Mouse (Mus musculus): ENCODE data around the gene Olfr1496. TPM values are rescaled to one million over a fixed set of nuclear protein-coding genes. Genes with fewer than 3 reads are reported as not detected.

Olfr1496 gene
- not detected for polyA plus RNA-seq (2017; shearing (Covaris generic))

DNA sequence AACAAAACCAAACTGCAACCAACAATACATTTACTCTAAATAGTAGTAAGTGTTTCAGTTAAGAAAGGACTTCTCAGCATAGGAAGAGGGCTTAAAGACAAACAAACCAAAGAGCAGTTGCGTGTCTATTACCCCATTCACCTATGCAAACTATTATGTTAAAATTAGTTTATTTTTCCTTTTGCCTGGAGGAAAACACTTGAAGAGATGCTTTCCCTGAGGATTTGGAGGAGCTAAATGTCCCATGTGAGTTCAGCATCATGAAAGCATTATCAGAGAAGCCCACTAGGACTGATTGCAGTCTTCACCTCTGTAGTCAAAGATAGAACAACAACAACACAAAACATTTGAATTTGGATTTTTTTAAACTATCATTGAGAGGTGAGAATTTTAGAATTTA is at the start of gene Olfr1496:
Gene Olfr1496 (plus strand): TSS at position 301 of the 400 bp plus-strand sequence.

DNA sequence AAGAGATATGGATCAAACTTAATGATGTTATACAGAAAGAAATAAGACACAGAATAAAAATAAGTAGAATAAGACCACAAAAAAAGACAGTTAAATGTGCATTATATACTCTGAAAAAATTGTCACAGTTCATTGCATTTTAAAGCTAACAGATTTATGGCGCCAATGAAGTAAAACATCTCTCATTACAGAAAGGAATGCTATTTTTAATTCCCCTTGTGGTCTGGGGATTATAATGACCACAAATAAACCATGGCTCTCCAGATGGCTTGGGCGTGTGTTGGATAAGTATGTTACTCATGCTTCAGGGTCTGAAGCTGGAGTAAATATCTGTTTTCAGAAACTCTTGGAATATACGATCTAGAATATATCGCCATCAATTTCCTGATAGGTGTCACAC is 38.2 kb upstream of the Olfr1496 start, which contains the start of gene Olfr1494:
Gene Olfr1494 (plus strand): TSS at position 301 of the 400 bp plus-strand sequence.

GRCm38 (mm10) chr19:13764306-13764705 is 13.4 kb upstream of the Olfr1496 start, which contains the start of gene Olfr1495:
Gene Olfr1495, plus strand, starts transcription at chr19:13764606.

GRCm38 (mm10) chr19:13798102-13798501 is 20.4 kb downstream of the Olfr1496 start, which contains the start of gene Olfr1497:
Gene Olfr1497, minus strand, starts transcription at chr19:13798202.

DNA sequence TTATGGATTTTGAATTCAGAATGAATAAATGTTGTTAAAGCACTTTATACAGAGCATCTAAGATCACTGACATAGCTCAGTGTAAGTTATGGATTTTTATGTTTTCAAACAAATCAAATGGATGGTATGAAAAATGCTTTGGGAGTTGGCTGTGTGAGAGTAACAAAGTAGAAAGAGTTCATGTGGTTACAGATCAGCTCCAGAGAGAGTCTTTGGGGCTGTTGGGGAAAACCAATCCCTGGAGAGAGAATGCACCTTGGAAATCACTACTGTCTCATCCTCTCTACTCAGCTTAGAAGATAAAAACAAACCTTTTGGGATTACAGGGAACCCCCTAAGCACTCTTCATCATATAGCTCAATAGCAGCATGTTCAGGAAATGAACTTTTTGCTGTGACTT is 41.7 kb downstream of the Olfr1496 start, which contains the start of gene Olfr1499:
Gene Olfr1499 (minus strand): TSS at position 101 of the 400 bp plus-strand sequence.

DNA sequence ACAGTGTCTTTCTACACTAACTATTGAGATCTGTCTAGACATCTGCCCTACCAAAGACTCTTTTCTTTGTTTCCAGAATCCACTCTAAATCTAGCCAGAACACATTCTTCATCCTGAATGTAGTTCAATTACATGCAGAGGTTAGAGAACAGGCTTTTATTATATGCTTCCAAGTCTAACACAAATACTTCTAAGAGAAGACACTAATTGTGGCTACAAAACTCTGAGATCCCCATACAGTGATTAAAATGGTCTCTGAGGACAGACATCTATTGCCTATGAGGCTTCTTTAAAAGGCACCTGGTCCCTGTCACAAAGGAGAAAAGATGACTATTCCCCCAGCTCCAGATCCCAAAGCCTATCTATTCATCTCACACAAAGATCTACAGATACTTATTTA is 52.7 kb downstream of the Olfr1496 start, which contains the start of gene Olfr1500:
Gene Olfr1500 (minus strand): TSS at position 101 of the 400 bp plus-strand sequence.

Other genes starting within 250 kb of the Olfr1496 start
- not detected for gene Olfr1480, start 250.0 kb upstream of the Olfr1496 start, polyA plus RNA-seq (2017; shearing (Covaris generic))
- not detected for gene Olfr1484, start 194.4 kb upstream of the Olfr1496 start, polyA plus RNA-seq (2017; shearing (Covaris generic))
- gene Olfr1487, start 160.5 kb upstream of the Olfr1496 start, polyA plus RNA-seq (2017; shearing (Covaris generic)), result not detected
- not detected for gene Olfr1489, start 146.3 kb upstream of the Olfr1496 start, polyA plus RNA-seq (2017; shearing (Covaris generic))
- not detected for gene Olfr1490, start 126.8 kb upstream of the Olfr1496 start, polyA plus RNA-seq (2017; shearing (Covaris generic))
- not detected for gene Olfr1491, start 80.6 kb upstream of the Olfr1496 start, polyA plus RNA-seq (2017; shearing (Covaris generic))
- not detected for gene Olfr1493-ps1, start 54.6 kb upstream of the Olfr1496 start, polyA plus RNA-seq (2017; shearing (Covaris generic))
- not detected for gene Olfr1494, start 38.1 kb upstream of the Olfr1496 start, polyA plus RNA-seq (2017; shearing (Covaris generic))
- gene Olfr1495, start 13.3 kb upstream of the Olfr1496 start, polyA plus RNA-seq (2017; shearing (Covaris generic)), result not detected
- gene Olfr1497, start 20.3 kb downstream of the Olfr1496 start, polyA plus RNA-seq (2017; shearing (Covaris generic)), result not detected
- gene Olfr1499, start 41.6 kb downstream of the Olfr1496 start, polyA plus RNA-seq (2017; shearing (Covaris generic)), result not detected
- not detected for gene Olfr1500, start 52.6 kb downstream of the Olfr1496 start, polyA plus RNA-seq (2017; shearing (Covaris generic))
- not detected for gene Olfr1501, start 72.8 kb downstream of the Olfr1496 start, polyA plus RNA-seq (2017; shearing (Covaris generic))
- not detected for gene Olfr1502, start 83.9 kb downstream of the Olfr1496 start, polyA plus RNA-seq (2017; shearing (Covaris generic))
- gene Olfr1504, start 120.0 kb downstream of the Olfr1496 start, polyA plus RNA-seq (2017; shearing (Covaris generic)), result not detected
- not detected for gene Olfr1505, start 135.7 kb downstream of the Olfr1496 start, polyA plus RNA-seq (2017; shearing (Covaris generic))

Measured in CD4-positive, CD25-positive, alpha-beta regulatory T cell, adult 9 weeks (primary cell).